Comparison of ENCODE assay signal across 21 mouse cellular contexts in the genomic region with DNA sequence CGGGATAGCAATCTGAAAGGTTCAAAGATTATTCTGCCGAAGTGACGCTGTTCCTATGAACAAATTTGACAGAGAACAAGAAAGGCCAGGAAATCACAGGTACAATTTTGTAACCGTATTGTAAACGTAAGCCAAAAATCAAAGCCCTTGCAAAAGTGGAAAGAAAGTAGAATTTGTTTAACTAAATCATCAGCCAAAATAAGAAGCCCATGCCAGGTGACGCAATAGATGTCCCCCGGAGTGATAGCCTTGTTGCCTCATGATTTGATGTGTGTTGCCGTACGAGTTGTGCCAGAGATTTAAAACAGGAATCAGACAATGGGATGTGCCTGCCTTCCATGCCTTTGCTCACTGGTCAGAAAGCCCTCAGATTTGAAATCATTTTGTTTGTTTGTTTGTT.
A peak's percentile ranks its signal among the peaks of the same experiment; 100 is the strongest.
DNase-seq lines count a peak whose midpoint lies in the region; ATAC-seq and TF ChIP-seq lines count a peak whose summit lies in the region.
"Had no signal": no experiment of that assay in that cellular context is flagged by ENCODE, and none has a peak within 500 bp of the region (broad histone marks: within the 10 kb centered on the region; RNA-seq: fewer than 3 reads in every experiment).

No protein-coding gene starts in this region.

- no peaks in the 10 kb centered on the region for H3K36me3 ChIP-seq in heart, embryonic 10.5 days
- H3K36me3 ChIP-seq in heart, adult 2 months (ENCODE audit: control insufficient read depth, insufficient read depth, low read length), result no peaks in the 10 kb centered on the region
- no peaks in the 10 kb centered on the region for H3K36me3 ChIP-seq in stomach, postnatal 0 days (ENCODE audit: control insufficient read depth, insufficient read depth, low read length)
- H3K36me3 ChIP-seq: embryonic facial prominence, embryonic 12.5 days; forebrain, embryonic 12.5 days; hindbrain, embryonic 13.5 days had no signal

- no peak overlapping the region for H3K4me2 ChIP-seq in stomach, postnatal 0 days (replicated peaks; ENCODE audit: low read depth)
- H3K4me2 ChIP-seq: embryonic facial prominence, embryonic 12.5 days; forebrain, embryonic 12.5 days; hindbrain, embryonic 13.5 days had no signal

- H3K79me2 ChIP-seq in heart, adult 2 months (replicated peaks; ENCODE audit: control insufficient read depth, insufficient read depth, low read length), result no peaks in the 10 kb centered on the region

- TF ChIP-seq POLR2A in heart, adult 2 months (IDR thresholded peaks at IDR 0.05; ENCODE audit: insufficient read depth, low read depth, low read length), result no peak

- no peaks in the 10 kb centered on the region for H3K9me3 ChIP-seq in heart, embryonic 10.5 days
- no peaks in the 10 kb centered on the region for H3K9me3 ChIP-seq in stomach, postnatal 0 days (ENCODE audit: control insufficient read depth, low read length)
- H3K9me3 ChIP-seq: forebrain, embryonic 12.5 days; hindbrain, embryonic 13.5 days had no signal

- intact Hi-C loops in heart, adult 2 months (cut with DNase I), result no loop called here

- no peak overlapping the region for H3K4me3 ChIP-seq in heart, embryonic 10.5 days
- no peak overlapping the region for H3K4me3 ChIP-seq in heart, adult 2 months
- H3K4me3 ChIP-seq in stomach, postnatal 0 days (ENCODE audit: low read depth, low read length), result no peak overlapping the region
- H3K4me3 ChIP-seq: embryonic facial prominence, embryonic 12.5 days; forebrain, embryonic 12.5 days; hindbrain, embryonic 13.5 days had no signal

- H3K27me3 ChIP-seq in heart, embryonic 10.5 days (ENCODE audit: insufficient read depth, poor library complexity, severe bottlenecking), result no peaks in the 10 kb centered on the region
- no peaks in the 10 kb centered on the region for H3K27me3 ChIP-seq in heart, adult 2 months (ENCODE audit: control insufficient read depth, insufficient read depth, low read length)
- H3K27me3 ChIP-seq in stomach, postnatal 0 days (ENCODE audit: control insufficient read depth, insufficient read depth, low read length), result no peaks in the 10 kb centered on the region
- H3K27me3 ChIP-seq: hindbrain, embryonic 13.5 days; Patski had no signal

- no peak overlapping the region for H3K27ac ChIP-seq in heart, embryonic 10.5 days
- H3K27ac ChIP-seq in heart, adult 2 months, result no peak overlapping the region
- H3K27ac ChIP-seq in stomach, postnatal 0 days (replicated peaks), result no peak overlapping the region
- H3K27ac ChIP-seq: embryonic facial prominence, embryonic 12.5 days; forebrain, embryonic 12.5 days; hindbrain, embryonic 13.5 days; hindbrain, postnatal 0 days had no signal

- H3K9ac ChIP-seq in heart, adult 2 months (ENCODE audit: low read depth, low read length), result no peak overlapping the region
- no peak overlapping the region for H3K9ac ChIP-seq in stomach, postnatal 0 days (ENCODE audit: low read length)
- H3K9ac ChIP-seq: embryonic facial prominence, embryonic 12.5 days; forebrain, embryonic 12.5 days; hindbrain, embryonic 13.5 days had no signal

- peak; percentile 11 for DNase-seq in adrenal gland, adult 2 months
- no peak for DNase-seq in adrenal gland, adult (ENCODE audit: inconsistent age in 2 of 2, low spot score in 1 of 2)
- peak; percentile 35 for DNase-seq in heart, embryonic 10.5 days (ENCODE audit: low spot score)
- no peak for DNase-seq in heart, adult 2 months
- peak; percentile 23 for DNase-seq in lung, postnatal 36 days
- no peak for DNase-seq in lung, postnatal 25 days (ENCODE audit: low spot score)
- no peak for DNase-seq in stomach, postnatal 0 days (ENCODE audit: low spot score)
- DNase-seq: adrenal gland, postnatal 14 days; B cell, adult 2 months; cerebellum, adult 11-12 months; cerebellum, adult 9-10 months; cerebellum, postnatal 25 days; gastrocnemius, postnatal 14 days; heart, postnatal 10 days had no signal

- WGBS in heart, embryonic 10.5 days, result 85% methylated on average over 9 of the region's 9 CpGs
- 79% methylated on average over 9 of the region's 9 CpGs for WGBS in heart, adult 2 months
- WGBS in stomach, postnatal 0 days, result 81% methylated on average over 9 of the region's 9 CpGs

- no peak for TF ChIP-seq EP300 in heart, adult 2 months (IDR thresholded peaks at IDR 0.05; ENCODE audit: insufficient read depth, low read depth, low read length)
- TF ChIP-seq EP300 in stomach, postnatal 0 days (optimal IDR thresholded peaks at IDR 0.05), result no peak

- no peak for ATAC-seq in stomach, postnatal 0 days (ENCODE audit: low FRiP score, low TSS enrichment)
- ATAC-seq: activated CD4-positive, CD25-positive, alpha-beta regulatory T cell, adult 4 months; forebrain, embryonic 16.5 days; hindbrain, postnatal 0 days; Patski had no signal

- peaks cover 27% of the 10 kb centered on the region for H3K4me1 ChIP-seq in heart, embryonic 10.5 days
- H3K4me1 ChIP-seq in heart, adult 2 months (ENCODE audit: control insufficient read depth, insufficient read depth, low read length), result no peaks in the 10 kb centered on the region
- no peaks in the 10 kb centered on the region for H3K4me1 ChIP-seq in stomach, postnatal 0 days (replicated peaks; ENCODE audit: control insufficient read depth, insufficient read depth)
- H3K4me1 ChIP-seq: forebrain, embryonic 12.5 days; hindbrain, embryonic 13.5 days had no signal

- TF ChIP-seq CTCF in heart, adult 2 months (IDR thresholded peaks at IDR 0.05), result no peak
- no peak for TF ChIP-seq CTCF in stomach, postnatal 0 days (IDR thresholded peaks at IDR 0.05; ENCODE audit: low read depth)

Comparison
In these comparisons a context has a peak if more than half of its experiments do, and no peak if none do; other contexts are left out.
1. DNase-seq: peak in adrenal gland, adult 2 months (single experiment), heart, embryonic 10.5 days (single experiment) and lung, postnatal 36 days (single experiment); none in adrenal gland, adult (0 of 2), heart, adult 2 months (0 of 2), lung, postnatal 25 days (single experiment) and stomach, postnatal 0 days (single experiment).